Mouse (Mus musculus) cerebellum, adult 8-10 months (tissue): ENCODE results near the gene Aim2.

ENCODE experiments used
- DNase-seq: peaks from one replicate; pipeline ENCODE4 v3.0.0; 2022

Aim2 gene

DNA sequence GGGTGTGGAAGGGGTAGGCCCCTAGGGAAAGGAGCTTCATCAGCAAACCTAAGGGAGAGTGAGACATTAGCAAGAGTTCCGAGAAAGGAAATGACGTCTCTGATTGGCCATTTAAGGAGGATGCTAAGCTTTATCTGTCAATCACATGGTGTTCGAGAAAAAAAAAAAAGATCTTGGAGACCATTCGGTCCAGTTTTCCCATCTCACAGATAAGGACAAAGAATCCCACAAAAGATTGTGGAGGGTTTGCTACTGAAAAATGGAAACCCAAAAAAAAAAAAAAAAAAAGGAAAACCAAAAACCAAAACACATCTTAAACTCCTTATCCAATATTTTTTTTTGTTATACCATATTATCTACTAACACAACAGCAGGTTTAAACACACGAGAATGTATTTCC is 1.5 kb upstream of the Aim2 start:
- DNase-seq, result no peak

DNA sequence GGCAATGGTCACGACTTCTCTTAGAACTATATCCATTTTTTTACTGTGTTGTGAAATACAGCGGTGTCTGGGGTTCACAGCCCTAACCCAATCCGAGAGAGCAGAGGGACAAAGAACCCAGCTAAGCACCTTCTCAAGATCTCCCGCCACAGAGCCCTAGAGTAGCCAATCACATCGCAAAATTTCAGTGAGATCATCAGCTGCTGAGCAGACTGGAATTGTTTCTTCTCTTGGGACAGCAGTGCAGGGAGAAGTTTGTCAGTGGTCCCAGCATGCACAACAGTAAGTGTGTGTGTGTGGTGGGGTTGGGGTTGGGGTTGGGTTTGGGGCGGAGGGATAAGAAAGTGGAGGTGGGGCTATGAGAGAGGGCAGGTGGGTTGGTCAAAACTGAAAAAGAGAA is 733 bp upstream of the Aim2 start:
- no peak for DNase-seq

DNA sequence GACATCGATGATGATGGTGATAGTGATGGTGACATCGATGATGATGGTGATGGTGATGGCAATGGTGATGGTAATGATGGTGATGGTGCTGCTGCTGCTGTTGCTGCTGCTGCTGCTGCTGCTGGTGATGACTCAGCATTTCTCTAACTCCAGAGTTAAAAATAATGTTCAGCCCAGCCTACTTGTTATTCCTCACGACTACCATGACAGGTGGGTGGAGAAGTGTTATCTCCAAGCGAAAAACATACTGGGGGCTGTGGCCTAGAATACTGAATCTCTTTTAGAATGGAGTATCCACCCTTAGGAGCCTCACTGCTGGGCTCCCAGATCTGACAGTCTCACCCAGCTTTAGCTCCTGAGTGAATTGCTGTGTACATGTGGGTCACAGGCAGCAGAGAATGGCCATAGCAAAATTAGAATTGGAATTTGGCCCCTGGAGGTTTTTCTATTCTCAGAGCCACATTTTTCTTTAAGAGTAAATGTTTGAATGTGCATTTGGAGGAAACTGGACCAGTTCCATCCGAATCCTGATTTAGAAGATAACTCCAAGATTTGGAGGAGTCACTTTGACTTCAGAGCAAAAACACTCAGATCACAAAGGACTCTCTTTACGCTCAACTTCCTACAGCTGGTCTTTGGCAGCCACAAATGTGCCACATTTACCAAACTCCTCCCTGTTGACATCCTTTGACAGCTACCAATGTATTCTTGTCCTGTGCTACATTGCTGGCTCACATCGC is 4.6 kb downstream of the Aim2 start:
- DNase-seq, result no peak

DNA sequence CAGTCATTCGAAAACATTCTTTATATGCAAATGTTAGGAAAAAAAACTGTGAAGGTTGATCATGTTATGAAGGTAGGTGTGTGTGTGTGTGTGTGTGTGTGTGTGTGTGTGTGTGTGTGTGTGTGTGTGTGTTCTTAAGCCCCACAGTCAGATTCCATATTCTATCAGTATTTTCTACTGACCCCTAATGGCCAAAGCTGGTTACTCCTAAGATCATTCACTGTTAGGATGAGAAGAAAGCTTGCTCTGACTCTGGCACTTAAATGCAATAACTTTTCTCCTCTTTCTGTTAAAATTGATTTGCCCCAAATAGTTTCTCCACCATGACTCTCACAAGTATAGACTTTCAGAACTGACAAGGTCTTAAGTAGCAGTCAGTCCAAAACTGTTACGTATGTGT is 6.0 kb downstream of the Aim2 start:
- no peak for DNase-seq

DNA sequence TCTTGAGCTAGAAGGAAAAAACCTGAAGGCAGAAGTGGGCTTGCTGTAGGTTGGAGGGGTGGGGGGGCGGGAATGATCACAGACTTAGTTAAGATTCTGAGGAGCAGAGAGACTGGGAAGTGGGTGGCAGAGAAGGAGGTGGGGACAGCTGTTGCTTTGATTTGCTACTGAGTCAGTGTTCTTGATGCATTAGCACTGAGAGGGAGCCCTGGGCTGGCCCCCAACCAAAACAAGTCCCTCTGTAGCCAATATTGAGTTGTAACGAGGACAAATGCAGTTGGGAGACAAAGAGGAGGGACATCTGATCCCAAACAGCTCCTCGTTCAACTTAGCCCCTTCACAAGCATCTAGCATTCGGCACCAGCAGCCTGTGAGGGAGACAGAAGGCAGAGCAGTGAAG is 7.1 kb downstream of the Aim2 start:
- DNase-seq, result no peak

DNA sequence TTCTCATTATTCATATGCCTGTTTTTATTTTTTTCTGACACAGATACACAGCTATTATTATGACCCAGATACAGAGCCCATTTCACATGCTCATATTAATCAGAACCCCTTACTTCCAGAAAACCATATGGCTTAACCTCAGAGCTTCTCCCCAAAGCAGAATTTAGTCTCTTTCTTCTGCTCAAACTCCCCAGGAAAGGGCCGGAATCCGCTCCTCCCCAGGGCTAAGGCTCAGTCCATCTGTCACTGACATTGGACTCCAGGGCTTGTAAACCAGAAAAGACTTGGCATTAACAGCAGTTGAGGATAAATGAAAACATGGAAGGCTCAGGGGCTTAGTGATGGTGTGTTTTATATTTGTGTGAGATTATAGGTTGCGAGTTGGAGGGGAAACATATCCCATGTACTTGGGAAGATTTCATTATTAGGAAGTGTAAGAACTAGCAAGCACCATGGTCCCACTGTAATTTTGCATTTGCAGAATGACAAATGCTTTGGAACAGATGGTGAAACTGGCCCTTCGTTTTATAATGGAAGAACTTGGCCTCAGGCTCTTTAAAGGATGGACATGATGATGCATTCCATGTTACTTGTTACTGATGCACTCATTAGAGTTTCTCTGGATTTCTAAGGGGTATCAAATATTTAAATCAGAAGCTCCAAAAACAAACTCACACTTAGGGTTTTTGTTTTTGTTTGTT is 9.1 kb downstream of the Aim2 start:
- peak; percentile 83 for DNase-seq

DNA sequence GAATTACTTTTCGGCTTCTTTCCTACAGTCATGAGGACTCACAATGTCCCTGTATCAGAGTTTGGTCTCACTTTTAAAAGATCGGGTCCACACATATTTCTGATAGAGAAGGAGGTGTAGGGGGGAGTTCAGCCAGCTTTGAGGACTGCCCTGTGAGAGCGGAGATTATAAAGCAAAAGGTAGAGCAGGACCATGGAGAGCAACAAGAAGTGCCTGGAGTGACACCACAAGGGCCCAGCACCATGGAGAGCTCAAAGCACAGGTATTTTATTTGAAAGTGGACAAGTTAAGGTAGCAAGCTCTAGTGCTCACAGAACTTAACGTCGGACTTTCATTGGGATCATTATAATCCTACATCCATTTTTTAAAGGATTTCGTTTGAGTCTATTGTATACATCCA is 11.0 kb downstream of the Aim2 start:
- DNase-seq, result no peak

DNA sequence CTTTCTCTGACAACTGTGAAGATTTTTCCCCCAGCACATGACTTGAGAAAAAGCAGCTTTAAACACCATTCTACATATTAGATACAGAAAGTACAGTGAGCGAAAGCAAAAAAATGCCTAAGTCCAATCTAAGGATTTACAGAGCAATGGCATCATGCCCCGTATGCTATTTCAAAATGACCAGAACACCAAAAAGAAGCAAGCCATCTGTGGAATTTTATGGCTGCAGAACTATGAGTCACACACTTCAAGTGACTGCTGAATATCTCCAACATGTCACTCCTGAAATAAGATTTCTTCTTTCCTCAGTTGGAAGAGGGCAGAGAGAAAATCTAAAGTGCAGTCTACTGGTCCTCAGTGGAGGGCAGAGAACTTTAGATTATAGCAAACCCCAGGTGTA is 12.8 kb downstream of the Aim2 start:
- DNase-seq, result no peak

DNA sequence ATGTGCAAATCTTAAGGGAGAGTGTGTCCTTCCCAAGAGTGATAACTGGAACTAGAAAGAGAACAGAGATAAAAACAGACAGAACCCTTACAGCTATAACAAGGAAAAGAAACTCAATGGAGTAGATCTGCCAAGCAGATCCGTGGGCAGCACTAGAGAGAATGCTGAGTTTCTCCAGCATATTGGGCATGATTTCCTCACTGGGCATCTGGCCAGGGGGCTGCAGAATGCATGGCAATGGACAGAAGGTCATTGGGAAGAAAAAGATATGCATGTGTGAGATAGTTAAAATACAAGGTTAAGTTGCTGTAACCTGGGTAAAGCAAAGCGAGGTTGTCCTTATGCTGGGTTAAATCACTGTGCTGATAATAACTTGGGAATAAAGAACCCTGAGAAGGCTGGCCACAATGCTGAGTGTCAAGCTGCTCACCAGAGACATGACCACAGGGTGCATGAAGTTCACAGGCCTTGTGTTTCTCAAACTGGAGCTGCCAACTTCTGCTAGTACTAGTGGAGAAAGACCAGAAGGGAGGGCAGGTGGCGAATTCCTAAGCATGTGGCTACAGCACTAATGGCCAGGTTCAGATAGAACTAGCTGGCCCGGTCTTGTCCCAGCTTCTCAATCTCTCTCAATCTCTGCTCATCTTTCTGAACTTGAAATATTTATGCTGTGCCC is 13.6 kb downstream of the Aim2 start:
- peak; percentile 81 for DNase-seq

DNA sequence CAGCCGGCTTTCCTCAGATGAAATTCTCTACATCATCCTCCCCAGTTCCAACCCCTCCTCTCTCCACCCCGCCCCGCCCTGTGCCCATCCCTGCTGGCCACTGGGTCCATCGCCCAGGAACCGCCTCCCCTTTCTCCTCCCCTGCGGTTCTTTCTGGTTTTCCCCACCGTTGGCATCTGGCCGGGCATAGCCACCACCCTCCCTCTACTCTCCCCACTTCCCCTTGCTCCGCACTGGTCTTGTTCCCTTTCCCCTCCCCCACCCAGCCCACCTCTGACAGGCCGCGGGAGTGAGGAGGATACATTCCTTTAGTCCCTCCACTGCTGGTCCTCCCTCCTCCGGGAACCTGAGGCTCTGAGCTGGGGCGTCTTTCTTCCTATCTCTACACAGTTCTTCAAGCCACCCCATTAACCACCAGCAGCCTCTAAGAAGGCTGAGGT is 15.3 kb downstream of the Aim2 start:
- peak; percentile 84 for DNase-seq

DNA sequence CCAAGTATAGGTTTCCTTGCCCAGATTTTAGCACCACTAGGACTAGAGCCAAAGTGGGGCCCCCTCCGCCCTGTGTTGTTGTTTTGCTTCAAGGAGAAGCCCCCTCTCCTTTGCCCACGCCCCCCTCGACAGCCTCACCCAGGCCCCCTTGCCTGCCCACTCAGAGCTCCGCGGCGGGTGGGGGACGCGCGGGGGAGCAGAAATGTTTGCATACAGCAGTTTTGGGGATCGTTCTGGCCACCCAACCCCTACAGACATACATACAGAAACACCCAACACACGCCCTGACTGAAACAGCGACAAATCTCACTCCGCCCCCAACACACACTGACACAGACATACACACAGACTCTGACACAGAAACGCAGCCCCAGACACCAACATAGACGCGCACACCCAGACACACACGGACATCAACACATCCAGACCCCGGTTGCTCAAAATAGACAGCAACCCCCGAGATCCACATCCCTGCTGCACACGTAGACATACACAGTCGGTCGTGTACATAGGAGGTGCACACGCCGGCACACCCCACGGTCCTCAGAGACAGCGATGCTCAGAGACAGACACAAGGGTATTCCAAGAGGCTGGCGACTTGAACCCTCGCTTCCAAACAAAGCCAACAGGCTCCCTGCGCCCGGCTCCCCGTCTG is 16.1 kb downstream of the Aim2 start:
- peak; percentile 58 for DNase-seq

DNA sequence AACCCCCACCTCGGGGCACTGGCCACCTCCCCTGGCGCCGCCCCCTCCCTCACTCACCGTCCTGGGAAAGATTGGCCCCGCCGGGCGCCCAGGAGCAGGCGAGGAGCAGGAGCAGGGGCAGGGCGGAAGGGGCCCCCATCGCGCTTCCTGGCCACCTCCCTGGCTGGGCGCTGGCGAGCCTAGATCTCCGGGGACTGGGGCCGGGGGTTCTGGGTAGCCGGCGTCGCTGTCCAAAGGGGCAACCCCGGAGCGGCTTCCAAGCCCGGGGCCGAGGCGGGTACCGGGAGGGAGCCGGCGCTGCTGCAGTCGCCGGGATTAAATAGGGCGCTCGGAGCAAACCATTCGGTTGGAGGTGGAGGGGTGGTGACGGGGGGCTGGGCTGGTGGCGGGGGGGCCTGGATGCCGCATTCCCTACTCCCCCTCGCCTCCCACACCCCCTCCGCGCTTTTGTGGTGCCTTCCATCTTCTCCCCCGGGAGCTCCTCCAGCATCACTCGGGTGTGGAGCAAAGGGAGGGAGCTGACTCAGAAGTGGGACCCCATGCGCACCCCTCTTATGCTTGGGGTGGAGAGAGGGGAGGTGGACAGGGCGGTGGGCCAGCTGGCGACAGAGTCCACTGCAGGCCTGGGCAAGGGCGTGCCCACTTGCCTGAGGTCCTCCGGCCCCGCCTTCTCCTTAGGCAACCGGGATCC is 16.8 kb downstream of the Aim2 start, which contains the start of gene Cadm3:
Gene Cadm3 (minus strand): TSS at position 340 of the 691 bp plus-strand sequence.
- peak; percentile 88 for DNase-seq

DNA sequence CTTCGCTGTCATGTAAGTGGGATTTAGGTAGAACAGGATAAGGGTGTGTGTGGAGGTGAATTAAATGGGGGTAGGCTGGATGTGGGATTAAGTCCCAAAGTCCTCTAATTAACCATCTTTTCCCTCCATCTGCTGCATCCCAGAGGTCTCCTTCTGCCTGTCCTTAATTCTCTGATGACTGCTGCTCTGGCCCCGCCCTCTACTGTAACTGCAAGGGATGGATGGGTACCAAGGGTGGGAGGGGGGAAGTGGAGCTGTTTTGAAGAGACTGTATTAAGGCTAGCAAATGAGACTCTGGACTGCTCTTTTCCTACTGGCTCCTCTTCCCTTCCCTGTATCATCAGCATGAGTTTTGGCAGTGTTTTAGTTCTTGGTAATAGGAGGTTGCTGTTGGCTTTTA is 18.9 kb downstream of the Aim2 start:
- DNase-seq, result peak; percentile 59

DNA sequence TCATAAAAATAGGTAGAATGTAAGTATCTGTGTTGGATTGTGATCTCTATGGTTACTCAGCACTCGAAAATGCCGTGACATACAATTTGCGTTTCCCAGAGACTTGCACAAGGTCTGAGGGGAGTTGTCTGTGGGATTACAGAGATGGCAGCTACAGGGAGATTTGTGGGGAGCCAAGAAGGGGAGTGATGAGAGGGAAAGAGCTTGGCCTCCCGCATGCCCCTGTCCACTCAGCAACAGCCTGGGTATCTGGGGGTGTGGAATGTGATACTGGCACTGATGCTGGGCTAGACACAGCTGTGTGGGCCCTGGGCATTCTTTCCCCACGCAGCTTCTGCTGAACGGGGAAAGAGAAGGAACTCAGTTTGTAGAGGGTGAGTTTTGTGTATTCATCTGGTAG is 19.8 kb downstream of the Aim2 start:
- DNase-seq, result no peak

DNA sequence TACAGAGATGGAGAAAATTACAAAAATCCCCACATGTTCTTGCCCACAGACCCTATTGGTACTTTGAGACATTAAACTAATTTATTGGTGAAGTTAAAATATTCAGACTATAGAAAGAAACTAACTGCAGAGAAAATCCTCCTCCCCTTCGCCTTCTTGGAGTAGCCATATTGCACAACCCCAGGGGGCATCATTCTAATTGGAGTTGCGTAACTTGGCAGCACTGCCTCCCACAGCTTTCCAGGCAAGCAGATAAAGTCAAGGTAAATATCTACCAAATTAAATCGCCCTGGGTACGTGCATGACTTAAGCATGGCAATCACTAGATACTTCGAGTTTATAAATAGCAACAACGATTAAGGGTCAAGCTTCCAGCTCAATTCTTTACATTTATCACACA is 20.9 kb downstream of the Aim2 start:
- DNase-seq, result peak; percentile 87

DNA sequence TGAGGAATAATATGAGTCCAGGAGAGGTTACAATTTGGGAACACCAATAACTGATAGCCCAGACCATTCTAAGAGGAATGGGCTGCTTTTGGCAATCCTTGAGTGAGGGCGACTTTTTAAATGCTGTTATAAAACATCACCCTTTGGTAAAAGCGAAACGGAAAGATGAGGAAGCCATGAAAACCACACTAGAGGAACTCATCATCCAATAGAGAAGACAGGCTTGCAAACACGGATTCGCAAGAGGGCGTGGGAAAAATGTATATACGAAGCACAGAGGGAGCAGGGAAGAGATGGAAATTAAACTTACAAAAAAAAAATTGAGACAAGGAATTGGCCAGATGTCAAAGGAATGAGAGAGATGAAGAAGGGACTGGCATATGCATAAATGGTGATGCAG is 23.3 kb downstream of the Aim2 start:
- DNase-seq, result no peak

DNA sequence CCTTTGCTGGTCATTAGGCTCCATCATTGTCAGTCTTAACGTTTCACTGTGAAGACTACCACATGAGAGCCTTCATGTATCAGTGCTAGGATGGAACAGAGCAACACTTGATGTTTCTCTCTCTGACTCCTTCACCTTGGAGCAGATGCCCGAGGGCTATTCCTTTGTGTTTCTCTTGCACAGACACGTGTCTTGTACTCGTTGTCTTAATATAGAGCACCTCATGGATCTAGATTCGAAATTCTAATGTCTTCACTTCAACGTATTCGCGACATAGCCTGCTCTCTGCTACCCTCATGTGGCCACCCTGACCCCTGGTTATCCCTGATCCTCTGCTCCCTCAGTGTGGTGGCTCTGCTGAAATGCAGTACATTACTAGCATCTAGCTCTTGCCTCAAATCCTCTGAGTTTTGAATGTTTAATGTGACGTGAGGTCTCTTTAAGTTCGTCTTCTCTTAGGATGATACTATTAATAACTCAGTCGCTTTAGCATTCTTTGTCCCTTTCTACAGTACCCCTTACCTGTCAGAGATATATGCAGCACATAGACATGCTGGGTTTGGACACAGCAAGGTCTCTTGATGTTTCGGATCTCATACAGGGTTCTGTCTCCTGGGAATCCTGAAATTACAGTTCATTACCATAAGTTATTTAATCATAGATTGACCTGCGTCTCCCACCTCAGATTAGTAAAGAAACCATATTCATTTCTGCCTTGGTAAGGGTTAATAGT is 26.9 kb downstream of the Aim2 start:
- DNase-seq, result peak; percentile 88

DNA sequence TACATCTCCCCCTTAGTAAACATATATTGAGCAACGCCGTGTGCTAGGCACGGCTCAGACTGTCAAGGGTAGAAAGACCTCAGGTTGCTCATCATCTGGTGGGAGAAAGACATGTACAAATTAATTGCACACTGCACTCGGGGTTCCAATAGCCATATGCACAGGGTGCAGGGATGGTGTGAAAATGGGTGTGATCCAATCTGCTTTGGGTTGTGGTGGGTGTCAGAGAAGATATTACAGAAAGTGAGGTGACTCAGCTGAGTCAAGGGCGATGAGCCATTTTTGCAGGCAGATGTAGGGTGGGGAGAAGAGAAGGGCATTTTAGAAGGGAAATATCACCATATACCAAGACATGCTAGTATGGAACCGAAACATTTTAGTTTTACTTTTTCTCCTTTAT is 30.8 kb downstream of the Aim2 start:
- DNase-seq, result no peak

DNA sequence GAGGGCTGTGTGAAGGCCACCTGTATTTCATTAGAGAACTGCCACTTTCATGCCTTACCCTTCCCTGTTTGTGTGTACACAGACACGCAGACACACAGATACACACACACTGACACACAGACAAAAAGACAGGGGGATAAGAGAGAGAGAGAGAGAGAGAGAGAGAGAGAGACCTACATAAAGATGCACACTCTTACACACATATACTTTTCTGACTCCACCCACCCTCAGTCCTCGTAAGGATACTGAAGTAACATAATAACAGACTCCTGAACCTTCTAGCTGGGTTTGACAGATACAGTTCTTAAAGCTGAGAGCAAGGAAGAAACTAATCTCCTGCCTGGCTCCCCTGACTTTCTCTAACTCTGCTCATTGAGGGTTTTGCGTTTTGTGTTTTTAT is 38.8 kb downstream of the Aim2 start:
- DNase-seq, result no peak

DNA sequence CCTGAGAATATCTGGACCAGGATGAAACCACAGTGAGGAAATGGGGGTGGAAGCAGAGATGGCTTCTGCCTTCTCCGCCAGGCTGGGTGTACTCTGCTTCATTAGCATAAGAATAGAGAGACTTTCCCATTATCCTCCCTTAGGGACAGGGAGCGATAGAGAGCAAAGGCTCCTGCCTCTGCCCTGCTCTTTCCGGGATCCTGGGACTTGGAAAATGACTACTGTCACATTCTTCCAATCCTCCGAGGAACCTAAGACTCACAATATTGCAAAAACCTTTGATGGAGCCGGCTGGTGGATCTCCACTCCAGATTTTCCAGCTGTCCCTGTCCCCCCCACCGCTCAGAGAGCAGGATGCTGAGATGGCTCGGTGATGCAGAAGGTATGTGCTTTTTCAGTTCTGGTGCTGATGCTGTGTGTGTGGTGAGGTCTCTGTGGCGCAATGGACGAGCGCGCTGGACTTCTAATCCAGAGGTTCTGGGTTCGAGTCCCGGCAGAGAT is 39.3 kb downstream of the Aim2 start:
- peak; percentile 98 for DNase-seq

DNA sequence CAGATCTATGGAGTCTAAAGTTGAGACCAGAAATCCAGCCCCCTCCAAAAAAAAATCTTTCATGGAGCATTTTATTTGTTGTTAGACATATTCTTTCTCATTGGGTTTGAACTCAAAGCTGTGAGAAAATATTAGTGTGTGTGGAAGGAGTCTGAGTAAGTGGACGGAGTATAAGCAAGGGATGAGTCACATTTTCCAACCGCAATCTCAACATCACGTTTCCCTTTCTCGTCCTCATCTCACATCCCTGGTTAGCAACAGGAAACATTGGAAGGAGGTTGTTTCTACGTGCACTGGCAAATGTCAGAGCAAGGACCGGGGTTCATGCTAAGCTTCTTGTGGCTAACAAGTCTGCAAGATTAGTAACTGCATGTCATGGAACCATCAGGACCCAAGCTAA is 41.1 kb downstream of the Aim2 start:
- no peak for DNase-seq
